Mouse (Mus musculus) kidney, adult 9 months (tissue): ENCODE measurements around the gene Sec16b.
A peak's percentile ranks its signal among the peaks of the same experiment; 100 is the strongest.

Experiments
- DNase-seq: peaks from one replicate; pipeline ENCODE4 v3.0.0; 2022

Sec16b gene

DNA sequence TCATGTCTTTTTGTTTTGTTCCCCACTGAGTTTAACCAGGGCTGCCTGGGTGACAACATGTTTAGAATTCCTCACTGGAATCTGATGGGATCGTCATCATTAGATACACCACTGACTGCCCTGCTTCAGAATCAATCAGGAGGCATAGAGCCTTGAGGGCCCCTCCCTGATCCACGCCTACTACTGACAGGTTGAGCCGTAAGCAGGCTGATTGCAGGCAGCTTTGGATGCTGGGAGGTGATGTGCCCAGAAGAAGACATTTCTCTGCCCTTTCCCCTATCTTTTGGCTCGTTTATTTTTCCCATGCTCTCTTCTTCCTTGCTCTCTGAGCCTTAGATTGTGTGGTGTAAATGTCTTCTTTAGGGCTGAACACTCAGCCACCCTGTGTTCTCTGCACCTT lies 7.8 kb downstream of the Sec16b start:
- no peak for DNase-seq

DNA sequence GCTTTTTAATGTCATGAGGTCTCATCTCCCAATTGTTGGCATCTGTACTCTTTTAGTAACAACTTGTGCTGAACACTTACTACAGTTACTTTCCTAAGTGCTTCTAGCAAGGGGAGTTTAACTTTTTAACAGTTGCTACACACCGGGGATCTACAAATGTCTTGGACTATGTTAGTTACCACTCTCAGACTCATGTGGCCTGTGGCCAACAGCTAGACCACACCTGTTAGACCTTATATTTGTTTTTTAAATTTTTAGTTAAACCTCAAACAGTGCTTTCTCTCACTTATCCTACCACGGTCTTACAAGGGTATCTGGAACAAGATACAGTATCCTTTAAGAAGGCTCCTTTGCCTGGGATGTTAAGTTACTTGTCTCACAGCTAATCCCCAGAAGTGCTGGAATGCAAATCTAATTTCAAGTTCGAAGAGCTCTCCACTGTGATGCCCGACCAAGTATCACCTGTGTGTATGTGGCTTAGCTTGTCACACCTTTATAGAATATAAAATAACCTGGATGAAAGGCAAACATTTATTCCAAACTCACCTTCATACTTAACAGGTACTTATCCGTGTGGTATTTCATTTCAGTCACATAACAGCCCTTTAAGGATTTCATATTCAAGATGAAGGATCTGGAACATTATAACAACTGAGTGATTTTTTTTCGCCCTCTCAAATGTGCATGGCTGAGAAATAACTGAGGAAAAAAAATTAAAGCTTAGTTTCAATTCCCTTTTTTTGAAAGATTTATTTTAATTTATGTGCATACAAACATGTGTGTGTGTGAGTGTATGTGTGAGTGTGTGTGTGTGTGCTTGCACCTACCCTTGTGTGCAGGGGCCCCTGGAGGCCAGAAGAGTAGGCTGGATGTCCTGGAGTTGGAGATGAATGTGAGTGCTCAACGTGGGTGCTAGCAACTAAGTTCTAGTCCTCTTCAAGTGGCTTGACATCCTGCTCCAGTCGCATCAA lies 10.6 kb downstream of the Sec16b start:
- DNase-seq, result no peak

DNA sequence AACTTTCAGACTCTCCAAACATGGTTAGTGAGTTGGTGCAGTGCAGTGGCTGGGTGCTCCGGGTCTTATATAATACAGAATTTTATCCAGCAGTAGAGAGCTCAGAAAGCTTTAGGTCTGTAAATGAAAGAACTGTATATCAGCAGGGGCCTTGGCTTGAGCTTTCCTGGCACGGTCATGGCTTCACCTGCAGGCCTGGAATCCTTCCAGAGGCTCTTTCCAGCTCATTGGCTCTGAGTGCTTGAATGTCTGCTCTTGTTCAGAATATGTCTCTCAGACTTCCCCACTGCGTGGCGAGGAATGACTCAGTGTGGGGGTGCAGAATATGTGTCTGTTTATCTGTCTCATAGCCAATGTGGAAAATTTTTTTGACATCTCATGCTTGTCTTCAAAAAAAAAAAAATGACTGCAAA lies 11.6 kb downstream of the Sec16b start:
- DNase-seq, result peak; percentile 75

DNA sequence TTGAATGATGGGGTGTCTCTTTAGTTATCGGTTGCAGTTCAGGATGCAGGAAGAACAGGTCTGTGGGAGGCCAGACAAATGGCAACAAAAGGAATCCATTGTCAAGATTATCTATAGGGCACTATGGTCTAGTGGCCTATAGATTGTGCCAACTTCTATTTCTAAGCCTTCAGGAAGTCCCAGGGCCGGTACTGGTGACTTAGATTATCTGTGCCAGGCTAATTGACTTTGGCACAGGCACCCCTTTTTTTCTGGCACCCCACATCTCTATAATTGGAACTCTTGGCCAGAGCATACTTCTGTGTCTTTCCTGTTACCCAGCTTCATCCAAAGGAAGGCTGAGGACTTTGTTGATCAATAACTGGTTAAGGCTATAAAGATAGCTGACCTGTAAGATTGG lies 12.9 kb downstream of the Sec16b start:
- no peak for DNase-seq

DNA sequence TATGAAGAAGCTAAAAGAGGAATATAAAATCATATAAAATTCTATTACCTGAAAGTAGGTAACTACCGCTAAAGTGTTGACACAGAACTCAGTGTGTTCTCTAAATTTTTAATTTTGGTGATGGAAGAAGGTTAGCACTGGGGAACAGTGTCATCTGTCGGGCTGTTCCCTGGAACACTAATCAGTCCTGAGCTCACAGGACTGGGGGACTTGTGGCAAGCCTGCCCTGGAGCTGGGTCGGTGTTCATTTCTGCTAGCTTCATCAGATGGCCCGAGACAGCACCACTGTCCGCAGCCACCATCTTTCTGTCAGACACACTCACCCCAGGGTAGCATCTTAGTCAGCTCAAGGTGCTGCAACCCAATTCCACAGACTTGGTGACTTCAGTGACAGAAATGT lies 15.8 kb downstream of the Sec16b start:
- no peak for DNase-seq

DNA sequence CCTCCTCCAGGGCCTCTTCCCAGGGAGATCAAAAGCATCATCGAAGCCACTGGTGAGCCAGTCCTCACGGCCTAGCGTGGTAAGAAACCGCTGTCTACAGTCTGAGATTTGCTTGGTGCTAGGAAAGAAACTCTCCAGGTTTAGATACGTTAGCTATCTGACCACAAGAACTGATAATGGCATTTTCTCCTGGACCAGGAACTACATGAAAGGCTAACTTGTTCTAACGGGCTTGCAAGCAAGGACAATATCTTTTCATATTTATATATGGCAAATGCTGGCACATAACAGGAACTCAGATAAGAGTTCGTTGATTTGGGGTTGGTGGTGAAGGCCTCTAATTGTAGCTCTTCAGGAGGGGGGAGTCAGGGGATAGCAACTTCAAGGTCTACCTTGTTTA lies 18.2 kb downstream of the Sec16b start:
- DNase-seq, result no peak

DNA sequence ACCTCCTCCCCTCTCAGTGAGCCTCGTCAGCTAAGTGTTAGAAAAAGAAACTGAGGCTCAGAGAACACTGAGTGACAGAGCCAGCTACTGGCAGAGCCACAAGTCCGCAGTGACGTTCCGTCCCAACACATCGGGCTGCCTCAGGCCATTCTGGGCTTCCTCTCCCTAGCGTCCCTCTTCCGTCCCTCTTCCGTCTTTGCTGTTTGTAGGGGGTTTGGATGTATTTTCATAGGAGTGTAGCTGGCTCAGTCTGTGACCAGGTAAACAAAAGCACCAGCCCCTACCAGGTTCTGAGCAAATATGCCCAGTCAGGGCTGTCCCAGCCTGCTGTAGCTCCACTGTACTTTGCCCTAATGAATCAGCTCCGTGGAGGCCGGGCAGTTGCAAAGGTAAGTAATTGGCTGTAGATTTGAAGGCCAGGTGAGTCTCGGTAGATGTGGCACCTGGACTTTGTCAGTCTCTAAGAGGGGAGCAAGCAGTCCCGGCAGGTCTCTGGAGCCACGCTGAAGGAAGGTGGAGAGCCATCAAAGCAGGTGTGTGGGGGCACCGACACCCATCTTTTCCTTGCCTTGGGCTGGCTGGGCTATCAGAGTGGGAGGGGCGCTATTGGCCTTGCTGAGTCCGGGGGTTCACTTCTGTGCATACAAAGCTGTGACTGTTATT lies 19.3 kb downstream of the Sec16b start:
- DNase-seq, result peak; percentile 53

DNA sequence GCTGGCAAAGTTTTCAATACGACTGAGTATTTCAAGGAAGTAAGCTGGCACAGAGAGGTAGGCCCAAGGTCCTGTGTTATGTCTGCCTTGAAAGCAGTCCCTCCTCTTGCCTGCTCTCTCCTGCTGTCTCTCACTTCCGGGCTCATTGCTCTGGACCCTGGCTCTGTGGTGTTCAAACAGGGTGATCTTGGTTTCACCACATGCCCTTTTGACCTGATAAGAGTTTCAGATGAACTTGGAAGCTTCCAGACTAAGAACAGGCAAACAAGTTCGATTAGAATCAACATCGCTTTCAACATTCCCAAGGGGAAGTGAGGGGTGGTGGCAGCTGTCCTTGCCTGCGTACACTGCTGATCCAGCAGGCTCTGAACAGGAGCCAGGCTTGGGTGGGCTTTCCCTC lies 20.1 kb downstream of the Sec16b start:
- no peak for DNase-seq

DNA sequence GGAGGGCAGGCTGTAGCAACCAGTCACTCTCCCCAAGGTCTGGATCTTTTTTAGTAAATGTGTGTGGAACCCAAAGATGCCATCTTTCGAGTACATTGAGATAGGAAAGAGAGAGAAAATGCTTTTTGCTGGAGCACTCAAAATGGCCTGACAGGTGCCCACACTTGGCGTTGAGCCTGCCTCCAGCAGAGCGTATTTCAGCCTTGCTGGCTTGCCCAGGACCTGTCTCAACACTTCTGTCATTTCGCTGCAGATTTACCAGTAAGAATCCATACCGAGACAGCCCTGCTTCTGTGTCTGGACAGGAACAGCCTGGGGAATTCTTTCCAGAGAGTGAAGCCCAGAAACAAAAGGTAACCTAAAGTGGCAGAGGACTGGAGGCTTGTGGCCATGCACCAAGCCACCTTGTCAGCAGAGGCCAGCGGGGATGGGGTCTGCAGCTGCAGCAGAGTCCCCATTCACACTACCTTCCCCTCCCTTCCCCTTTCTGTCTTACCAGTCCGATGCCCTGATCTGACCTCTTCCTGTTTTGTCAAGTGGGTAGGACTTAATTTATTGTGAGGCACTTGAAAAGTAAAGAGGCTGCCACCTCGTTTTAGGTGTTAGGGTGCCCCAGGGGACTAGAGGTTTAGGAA lies 26.4 kb downstream of the Sec16b start:
- no peak for DNase-seq

DNA sequence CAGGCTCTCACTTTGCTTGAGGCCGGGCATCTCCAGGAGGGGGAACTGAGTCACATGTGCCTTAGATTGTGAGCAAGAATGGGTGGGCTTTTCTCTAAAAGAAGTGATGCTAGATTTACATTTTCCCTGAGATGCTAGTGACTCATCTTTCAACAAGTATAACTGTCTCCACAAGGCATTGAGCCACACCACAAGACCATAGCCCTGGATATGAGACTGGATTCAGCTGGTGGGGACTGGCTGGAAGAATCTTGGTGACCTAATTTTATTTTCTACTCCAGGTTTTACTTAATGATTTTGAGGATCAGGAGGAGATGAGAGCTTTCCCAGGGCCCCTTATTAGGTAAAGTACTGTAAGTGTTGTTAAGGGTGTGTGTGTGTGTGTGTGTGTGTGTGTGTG lies 29.0 kb downstream of the Sec16b start:
- DNase-seq, result no peak

DNA sequence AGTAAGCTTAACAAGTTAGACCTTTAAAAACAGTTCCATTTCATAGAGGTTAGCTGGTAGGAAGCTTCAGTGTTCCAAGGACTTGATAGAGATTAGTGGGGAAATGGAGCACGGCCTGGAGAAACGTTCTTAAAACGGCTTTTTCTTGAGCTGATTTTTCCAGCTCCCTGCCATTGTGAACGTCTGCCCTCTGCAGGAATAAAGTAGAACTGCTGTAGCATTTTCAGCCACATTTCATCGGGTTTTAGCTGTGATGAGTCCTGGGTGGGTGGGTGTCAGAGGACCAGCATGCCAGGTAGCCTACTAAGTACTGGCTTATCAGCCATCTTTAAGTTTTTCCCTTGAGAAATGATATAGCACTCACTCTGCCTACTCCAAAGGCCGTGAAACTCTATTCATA lies 29.9 kb downstream of the Sec16b start:
- peak; percentile 57 for DNase-seq

DNA sequence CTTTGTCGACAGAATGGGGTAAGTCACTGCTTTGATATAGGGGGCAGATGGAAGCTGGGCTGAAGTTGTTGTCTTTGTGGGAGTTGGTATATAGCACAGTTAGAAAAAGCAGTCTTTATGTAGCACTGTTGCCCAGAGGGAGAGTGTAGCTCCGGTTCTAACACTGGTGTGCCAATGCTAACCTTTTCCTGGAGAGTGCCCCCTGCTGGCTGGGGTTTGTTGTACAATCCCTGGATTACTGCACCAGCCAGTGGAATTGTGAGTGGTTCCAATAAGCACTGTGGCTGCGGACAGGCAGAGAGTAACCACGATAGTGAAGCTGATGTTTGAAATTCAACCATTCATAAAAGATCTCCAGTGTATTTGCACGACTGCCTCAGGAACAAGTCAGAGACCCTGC lies 31.1 kb downstream of the Sec16b start:
- peak; percentile 16 for DNase-seq

DNA sequence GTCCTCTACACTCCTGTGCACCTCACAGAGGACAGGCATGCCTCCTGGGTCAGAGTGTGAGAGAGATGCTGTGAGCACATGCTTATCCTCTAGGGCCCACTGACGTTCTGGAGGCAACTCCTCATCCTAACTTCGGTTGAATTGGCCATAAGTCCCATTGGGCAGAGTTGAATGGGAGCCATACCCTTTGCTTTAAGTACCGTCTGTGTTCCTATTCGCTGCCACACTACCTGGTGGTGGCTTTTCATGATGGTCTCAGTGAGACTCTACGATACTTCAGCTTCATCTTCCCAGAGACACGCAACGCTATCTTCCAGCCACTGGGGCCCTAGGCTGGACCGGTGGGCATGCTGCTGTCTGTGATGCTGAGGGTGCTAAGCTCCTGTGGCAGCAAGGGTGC lies 38.5 kb downstream of the Sec16b start:
- no peak for DNase-seq

DNA sequence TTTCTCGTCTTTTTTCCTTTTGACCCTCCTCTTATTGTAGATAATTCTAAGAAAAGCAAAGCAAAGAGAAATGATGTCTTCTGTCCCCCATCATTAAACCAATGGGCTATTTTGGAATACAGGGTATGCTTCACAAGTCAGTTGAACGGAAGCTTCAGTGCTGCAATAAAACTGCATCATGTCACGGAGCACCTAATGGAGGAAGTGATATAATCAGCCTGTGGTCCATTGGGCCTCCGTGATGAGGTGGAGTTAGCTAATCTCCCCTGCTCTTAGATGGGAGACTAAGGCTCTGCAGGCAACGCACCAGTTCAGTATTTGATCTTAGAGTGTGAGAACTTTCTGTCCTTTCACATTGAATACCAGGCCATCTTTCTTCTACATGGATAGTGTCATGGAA lies 41.1 kb downstream of the Sec16b start:
- DNase-seq, result no peak

DNA sequence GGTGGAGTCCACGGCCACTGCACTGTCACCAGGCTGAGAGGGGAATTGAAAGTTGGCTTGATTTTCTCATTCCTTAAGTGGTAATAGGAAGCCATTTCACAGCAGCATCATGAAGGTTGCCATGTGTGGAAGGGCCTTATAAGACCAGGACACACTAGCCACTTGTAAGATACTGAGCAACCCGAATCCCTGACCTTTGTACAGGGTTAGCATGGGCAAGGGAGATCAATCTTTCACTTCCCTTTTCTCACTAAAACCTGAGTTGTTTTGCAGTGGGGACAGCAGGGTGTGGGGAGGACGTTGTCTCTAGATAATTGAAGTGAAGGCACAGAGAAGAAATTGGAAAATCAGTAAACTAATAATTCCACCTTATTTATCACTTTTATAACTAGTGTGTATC lies 43.2 kb downstream of the Sec16b start:
- DNase-seq, result no peak

DNA sequence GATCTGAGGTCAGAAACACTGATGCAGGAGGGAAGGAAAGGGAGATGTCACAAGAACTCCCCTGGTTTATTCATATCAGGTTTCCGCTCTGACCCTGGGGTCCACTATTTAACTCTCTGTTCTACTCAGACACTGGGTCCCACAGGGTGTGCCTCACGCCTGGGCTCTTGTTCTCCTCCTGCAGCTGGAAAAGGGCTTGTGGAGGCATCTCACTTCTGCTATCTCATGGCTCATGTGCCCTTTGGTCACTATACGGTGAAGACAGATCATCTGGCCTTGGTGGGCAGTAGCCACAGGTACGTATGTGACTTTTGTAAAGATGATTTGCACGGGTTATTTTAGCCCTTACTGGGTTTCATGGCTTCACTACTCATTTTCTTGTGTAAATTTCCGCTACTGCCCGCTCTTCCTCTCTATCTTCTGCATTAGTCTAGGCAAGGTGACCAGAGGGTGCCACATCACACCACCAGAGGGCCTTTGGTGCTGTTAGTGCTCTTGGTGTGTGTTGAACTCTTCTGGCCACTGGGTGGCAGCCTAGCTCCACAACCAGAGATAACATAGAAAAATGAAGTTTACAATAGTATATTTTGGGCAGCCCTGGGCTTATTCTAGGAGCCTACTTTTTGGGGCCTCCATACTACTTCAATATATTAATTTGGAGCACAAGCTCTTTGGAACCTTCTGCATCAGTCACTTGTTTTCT lies 46.4 kb downstream of the Sec16b start:
- DNase-seq, result peak; percentile 50

DNA sequence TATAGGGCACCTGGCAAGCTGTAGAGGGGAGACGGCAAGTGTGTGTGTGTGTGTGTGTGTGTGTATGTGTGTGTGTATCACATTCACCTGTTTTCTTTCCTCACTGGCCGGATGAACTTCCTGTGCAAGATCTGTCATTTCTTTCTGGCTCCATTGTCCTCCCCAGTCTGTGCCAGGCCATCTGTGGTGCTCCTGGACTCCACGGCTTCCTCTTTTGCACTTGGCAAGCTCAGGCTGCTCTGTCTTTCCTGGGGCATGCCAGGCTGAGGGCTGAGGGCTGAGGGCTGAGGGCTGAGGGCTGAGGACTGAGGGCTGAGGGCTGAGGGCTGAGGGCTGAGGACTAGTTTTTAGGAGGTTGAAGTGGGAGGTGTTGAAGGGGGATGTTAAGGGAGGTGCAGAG lies 47.6 kb downstream of the Sec16b start:
- no peak for DNase-seq

DNA sequence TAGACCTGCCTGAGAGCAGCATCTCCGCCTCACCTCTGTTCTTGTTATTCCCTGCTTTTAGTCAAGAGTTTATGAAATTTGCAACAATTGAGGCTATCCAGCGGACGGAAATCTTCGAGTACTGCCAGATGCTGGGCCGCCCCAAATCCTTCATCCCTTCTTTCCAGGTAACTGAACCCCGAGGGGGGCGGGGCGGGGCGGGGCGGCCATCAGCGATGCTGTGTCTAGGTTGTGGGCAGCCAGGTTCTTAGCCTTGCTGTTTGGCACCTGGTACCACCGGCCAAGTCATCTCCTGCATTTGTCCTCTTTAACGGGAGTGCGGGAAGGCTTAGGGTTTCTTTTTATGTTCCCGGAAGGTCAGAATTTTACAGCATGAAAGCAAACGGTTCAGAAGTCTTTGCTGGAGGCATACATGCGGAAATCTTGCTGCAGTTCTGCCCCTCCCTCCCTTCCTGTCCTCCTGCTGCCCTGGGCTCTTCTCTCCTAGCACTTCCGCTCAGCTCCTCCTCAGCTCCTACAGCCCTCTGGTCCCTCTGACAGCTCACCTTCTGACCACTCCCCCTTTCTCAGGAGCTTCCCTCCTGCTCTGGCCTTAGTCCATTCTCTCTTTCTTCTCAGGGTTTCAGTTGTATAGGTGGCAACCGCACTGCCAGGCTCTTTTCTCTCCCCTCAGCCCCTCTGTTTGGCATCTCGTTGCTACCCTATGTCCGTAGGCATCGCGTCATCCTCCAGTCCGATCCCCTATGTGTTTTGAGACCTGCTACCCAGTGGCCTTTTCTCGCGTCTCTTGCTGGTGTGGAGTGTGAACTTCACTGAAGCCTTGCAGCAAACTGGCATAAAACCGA lies 48.4 kb downstream of the Sec16b start:
- DNase-seq, result no peak

DNA sequence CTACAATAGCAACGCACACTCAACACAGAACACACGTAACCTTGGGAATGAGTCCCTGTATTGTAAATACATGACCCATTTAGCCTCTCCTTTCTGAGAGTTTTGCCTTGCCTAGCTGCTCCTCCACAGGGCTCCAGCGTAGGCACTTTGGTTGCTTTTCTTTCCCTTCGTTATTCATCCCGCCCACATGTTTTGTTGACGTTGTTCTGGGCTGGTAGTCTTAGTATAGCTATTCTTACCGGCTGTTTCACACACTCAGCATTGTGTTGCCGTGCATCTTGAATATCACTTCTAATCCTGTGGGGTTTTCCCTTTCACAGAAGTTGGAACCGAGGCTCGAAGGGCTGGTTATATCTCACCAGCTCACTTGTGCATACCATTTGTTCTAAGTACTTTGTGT lies 49.2 kb downstream of the Sec16b start:
- no peak for DNase-seq

DNA sequence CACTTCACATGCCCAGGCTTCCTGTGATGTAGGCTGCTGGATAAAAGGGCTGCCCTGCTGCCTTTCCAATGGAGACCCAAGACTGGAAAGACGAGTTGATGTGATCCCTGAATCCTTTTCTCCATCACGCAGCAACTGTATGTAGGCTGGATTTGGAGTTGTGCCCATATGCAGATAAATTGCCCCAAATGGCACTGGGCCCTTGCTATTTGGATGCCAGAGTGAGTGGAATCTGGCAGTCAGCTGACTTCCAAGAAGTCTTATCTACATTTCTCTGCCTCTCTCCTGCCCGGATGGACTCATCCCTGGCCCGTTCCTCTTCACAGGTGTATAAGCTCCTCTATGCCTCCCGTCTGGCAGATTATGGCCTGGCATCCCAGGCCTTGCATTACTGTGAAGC lies 49.9 kb downstream of the Sec16b start:
- DNase-seq, result no peak

DNA sequence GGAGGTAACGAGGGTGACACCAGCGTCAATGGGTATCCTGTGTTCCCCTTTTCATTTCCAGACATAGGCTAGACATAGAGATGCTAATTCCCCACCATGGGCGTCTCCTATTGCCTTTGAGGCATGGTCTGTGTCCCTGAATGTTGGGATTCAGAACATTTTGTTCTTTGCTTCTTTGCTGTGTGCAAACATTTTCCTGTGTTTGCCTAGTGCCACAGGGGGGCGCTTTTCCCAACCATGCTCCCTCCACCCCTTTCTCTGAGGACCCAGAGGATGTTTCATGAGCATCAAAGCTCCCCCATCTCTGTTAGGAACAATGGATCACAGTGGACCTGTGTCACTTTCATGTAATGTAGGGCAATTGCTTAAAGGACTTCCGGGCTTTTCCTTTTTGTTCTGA lies 51.6 kb downstream of the Sec16b start:
- no peak for DNase-seq

DNA sequence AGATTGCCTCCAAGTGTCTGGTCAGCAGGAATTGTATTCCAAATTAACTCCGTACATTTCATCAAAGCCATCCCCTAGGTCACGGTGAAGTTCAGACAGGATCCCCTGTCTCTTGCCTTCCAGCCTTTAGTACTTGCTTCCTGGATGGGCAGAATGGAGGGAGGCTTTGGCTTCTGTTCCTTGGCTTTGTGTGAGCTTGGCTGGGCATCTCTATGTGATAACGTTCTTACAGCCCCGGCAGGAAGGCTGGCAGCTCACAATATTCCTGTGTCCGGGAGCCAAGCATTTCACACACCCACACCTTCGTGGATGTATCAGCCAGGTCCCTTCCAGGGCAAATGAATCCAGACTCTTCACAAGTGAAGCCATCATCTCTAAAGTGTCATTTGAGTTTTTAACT lies 53.5 kb downstream of the Sec16b start:
- no peak for DNase-seq
